Mouse (Mus musculus): Measurements from ENCODE around the gene Lrp2bp. TPM values are rescaled to one million over a fixed set of nuclear protein-coding genes. Genes with fewer than 3 reads are reported as not detected.

The Lrp2bp gene
- under 1 TPM in 1 of 2 experiments, not detected in 1; 0.62 TPM for polyA plus RNA-seq (2017; shearing (Covaris generic))

- ATAC-seq: no peak
These were observed at the start of gene Lrp2bp for GRCm38 (mm10) chr8:45999138-45999783. Gene Lrp2bp (plus strand): TSS chr8:45999303.

- ATAC-seq: no peak
These were observed 48.5 kb upstream of the Lrp2bp start for GRCm38 (mm10) chr8:45950622-45951021.

- no peak for ATAC-seq
These were observed 28.2 kb upstream of the Lrp2bp start for GRCm38 (mm10) chr8:45970894-45971293.

GRCm38 (mm10) chr8:45973988-45974505 lies 25.1 kb upstream of the Lrp2bp start:
- no peak for ATAC-seq

GRCm38 (mm10) chr8:45975126-45975836 lies 23.8 kb upstream of the Lrp2bp start, which contains the start of the genes 1700029J07Rik and Ufsp2:
Gene 1700029J07Rik (minus strand): TSS chr8:45975252.
Gene Ufsp2 (plus strand): TSS chr8:45975528.
- ATAC-seq: peak; percentile 93

GRCm38 (mm10) chr8:45975837-45976468 lies 23.1 kb upstream of the Lrp2bp start:
- ATAC-seq: no peak

- ATAC-seq: no peak
These were observed 12.4 kb upstream of the Lrp2bp start for GRCm38 (mm10) chr8:45986665-45987064.

- ATAC-seq: no peak
These were observed 10.9 kb upstream of the Lrp2bp start for GRCm38 (mm10) chr8:45988189-45988588.

GRCm38 (mm10) chr8:45990631-45991310 lies 8.3 kb upstream of the Lrp2bp start:
- no peak for ATAC-seq

GRCm38 (mm10) chr8:45994111-45994510 lies 5.0 kb upstream of the Lrp2bp start:
- ATAC-seq: peak; percentile 46

GRCm38 (mm10) chr8:45995576-45995975 lies 3.5 kb upstream of the Lrp2bp start:
- no peak for ATAC-seq

GRCm38 (mm10) chr8:45998228-45998627 lies 875 bp upstream of the Lrp2bp start:
- no peak for ATAC-seq

- peak; percentile 97 for ATAC-seq
These were observed 942 bp downstream of the Lrp2bp start for GRCm38 (mm10) chr8:45999784-46000705.

- ATAC-seq: no peak
These were observed 6.5 kb downstream of the Lrp2bp start, which contains the start of gene Ankrd37 for GRCm38 (mm10) chr8:46005596-46005995. Gene Ankrd37 (minus strand): TSS chr8:46005707.

GRCm38 (mm10) chr8:46007050-46007672 lies 8.1 kb downstream of the Lrp2bp start:
- ATAC-seq: no peak

- ATAC-seq: no peak
These were observed 11.2 kb downstream of the Lrp2bp start for GRCm38 (mm10) chr8:46010306-46010705.

- ATAC-seq: no peak
These were observed 11.9 kb downstream of the Lrp2bp start for GRCm38 (mm10) chr8:46010746-46011680.

- no peak for ATAC-seq
These were observed 23.1 kb downstream of the Lrp2bp start for GRCm38 (mm10) chr8:46022203-46022602.

- no peak for ATAC-seq
These were observed 23.7 kb downstream of the Lrp2bp start for GRCm38 (mm10) chr8:46022758-46023157.

- ATAC-seq: no peak
These were observed 25.3 kb downstream of the Lrp2bp start for GRCm38 (mm10) chr8:46024392-46024791.
